Mouse (Mus musculus) embryonic facial prominence, embryonic 13.5 days (tissue): ENCODE measurements at regions not wholly inside any gene's neighbourhood (a gene's known extent, or its start where the extent isn't known, plus 50 kb on each side); places are given as distances from the start of the nearest gene placed in this dataset.

Experiments used
- ATAC-seq: fragments of 200-750 bp; cut with Nextera tagmentation; 2 replicates; pipeline ENCODE4 v1.8.0; 2017; ENCODE audit warnings: low read depth; ENCODE audit not compliant: insufficient number of reproducible peaks, insufficient read depth, low FRiP score, low TSS enrichment
- H3K27ac ChIP-seq: fragments of 300-500 bp; sonication (generic); 2 replicates; pipeline ENCODE4 v1.5.1; 2015; ENCODE audit warnings: moderate library complexity, mild to moderate bottlenecking, inconsistent platforms
- H3K27me3 ChIP-seq: fragments of 300-500 bp; sonication (generic); 2 replicates; pipeline ENCODE4 v1.6.1; 2015; ENCODE audit warnings: mild to moderate bottlenecking, inconsistent platforms
- H3K36me3 ChIP-seq: fragments of 300-500 bp; sonication (generic); 2 replicates; pipeline ENCODE4 v1.6.1; 2015; ENCODE audit warnings: mild to moderate bottlenecking, inconsistent platforms
- H3K4me1 ChIP-seq: fragments of 300-500 bp; sonication (generic); 2 replicates; pipeline ENCODE4 v1.6.1; 2015; ENCODE audit warnings: inconsistent platforms
- H3K4me2 ChIP-seq: fragments of 300-500 bp; sonication (generic); 2 replicates; pipeline ENCODE4 v1.6.1; 2015; ENCODE audit warnings: moderate library complexity, mild to moderate bottlenecking, inconsistent platforms
- H3K4me3 ChIP-seq: fragments of 300-500 bp; sonication (generic); 2 replicates; pipeline ENCODE4 v1.5.1; 2015; ENCODE audit warnings: mild to moderate bottlenecking, inconsistent platforms
- H3K9ac ChIP-seq: fragments of 300-500 bp; sonication (generic); 2 replicates; pipeline ENCODE4 v1.6.1; 2015; ENCODE audit warnings: mild to moderate bottlenecking, inconsistent platforms
- H3K9me3 ChIP-seq: fragments of 300-500 bp; sonication (generic); 2 replicates; pipeline ENCODE4 v1.6.1; 2016; ENCODE audit warnings: inconsistent platforms
- WGBS: fragments of 180-500 bp; shearing (Covaris S2); methylation state at CpG from one replicate; pipeline ENCODE4 v1.1.7; 2015; ENCODE audit warnings: mixed read lengths; 5-methylcytosine and 5-hydroxymethylcytosine counted together

DNA sequence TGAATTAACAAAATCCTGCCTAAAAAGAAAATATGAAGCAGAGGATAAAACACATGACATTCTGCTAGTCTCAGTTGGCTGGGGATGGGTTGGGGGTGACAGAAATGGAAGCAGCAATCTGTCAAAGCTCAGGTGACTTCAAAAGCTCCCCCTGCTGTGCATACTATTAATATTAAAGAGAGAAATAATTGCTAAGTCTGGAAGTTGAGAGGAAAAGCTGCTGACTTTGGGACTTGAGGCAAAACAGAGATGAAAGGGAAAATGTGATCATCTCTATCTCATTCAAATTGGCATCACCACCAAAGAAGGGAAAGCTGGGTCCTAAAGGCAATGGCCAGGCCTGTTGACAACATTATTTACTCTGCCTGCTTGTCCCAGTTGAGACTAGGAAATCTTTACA is 90.8 kb downstream of the Rpe65 start:
- Histone ChIP-seq H3K9ac (no peak overlapping the region), H3K27me3 (no peaks in the 10 kb centered on the region), H3K9me3 (no peaks in the 10 kb centered on the region), H3K27ac (no peak overlapping the region), H3K4me3 (no peak overlapping the region), H3K4me1 (no peaks in the 10 kb centered on the region), H3K4me2 (no peak overlapping the region), H3K36me3 (no peaks in the 10 kb centered on the region)
- ATAC-seq, result no peak

DNA sequence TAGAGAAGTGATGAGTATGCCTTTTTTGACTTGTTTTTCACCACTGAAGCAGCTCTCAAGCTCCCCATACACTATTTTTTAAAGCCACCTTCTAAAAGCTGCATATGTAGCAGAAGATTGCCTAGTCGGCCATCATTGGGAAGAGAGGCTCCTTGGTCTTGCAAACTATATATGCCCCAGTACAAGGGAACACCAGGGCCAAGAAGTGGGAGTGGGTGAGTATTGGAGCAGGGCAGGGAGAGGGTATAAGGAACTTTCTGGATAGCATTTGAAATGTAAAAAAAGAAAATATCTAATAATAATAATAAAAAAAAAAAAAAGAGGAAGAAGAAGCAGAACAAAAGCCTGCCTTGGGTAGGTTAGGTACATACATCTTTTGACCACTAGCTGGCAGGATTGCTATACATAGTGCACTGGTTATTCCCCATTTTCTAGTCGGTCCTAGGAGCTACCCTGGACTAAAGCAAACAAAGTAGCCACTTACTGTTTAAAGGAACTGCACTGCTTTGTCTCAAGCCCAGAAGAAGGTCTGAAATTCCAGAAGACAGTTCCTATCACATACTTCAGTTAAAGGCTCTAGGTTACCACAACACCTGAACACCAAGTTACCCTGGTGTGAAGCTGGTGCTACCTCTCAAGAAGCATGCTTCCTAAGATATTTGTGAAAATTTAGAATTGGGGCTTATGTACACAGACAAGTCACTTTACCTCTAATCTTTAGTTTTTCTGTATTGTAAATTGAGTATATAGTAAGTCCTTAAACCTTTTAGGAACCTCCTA is 114.9 kb upstream of the Wls start:
- no peak overlapping the region for H3K27ac ChIP-seq
- no peak for ATAC-seq

DNA sequence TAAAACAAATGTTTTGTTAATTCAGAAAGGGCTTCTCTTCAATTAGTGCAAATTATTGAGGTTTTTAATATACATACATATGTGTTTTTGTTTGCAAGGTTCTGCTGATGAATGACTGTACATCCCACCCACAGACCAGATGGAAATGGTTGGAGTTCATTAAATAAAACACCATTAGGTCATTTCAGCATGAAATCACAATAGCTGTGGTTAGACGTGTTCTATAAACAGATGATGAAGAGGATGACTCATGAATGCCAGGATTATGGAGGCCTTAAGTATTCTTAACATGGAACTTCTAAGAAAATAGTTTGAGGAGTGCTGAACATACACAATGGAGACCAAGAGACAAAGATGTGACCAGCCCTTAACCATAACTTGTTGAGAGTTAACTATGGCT is 107.3 kb upstream of the Wls start:
- Histone ChIP-seq H3K27ac (no peak overlapping the region), H3K9ac (no peak overlapping the region), H3K4me2 (no peak overlapping the region), H3K4me1 (no peaks in the 10 kb centered on the region), H3K36me3 (no peaks in the 10 kb centered on the region), H3K27me3 (no peaks in the 10 kb centered on the region), H3K9me3 (no peaks in the 10 kb centered on the region), H3K4me3 (no peak overlapping the region)
- ATAC-seq, result no peak
- 38% methylated on average over 1 of the region's 1 CpGs for WGBS

More for the DNA sequence above, 114.9 kb upstream of the Wls start:
- no peaks in the 10 kb centered on the region for H3K9me3 ChIP-seq
- H3K36me3 ChIP-seq, result no peaks in the 10 kb centered on the region
- no peaks in the 10 kb centered on the region for H3K4me1 ChIP-seq
- no peak overlapping the region for H3K4me3 ChIP-seq
- 36% methylated on average over 2 of the region's 2 CpGs for WGBS
- H3K4me2 ChIP-seq, result no peak overlapping the region
- no peak overlapping the region for H3K9ac ChIP-seq
- H3K27me3 ChIP-seq, result no peaks in the 10 kb centered on the region

DNA sequence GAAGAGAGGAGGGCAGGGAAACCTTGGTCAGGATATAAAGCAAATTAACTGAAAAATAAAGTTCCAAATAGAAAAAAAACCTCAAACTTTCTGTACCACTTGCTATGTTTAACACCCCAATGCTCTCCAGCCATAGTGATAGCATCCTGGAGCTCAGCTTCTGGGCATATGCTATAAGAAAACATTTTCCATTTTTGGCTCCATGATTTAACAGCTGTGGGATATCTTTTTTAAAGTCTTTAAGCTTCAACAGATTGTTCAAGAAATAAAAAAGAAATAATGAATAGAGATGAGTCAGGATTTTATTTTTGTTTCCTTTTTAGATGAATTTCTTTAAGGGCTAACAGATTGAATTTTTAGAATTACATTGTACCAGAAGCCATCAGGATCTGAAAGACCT is 106.3 kb upstream of the Wls start:
- no peak overlapping the region for H3K9ac ChIP-seq
- H3K4me2 ChIP-seq, result no peak overlapping the region
- no peaks in the 10 kb centered on the region for H3K27me3 ChIP-seq
- H3K27ac ChIP-seq, result no peak overlapping the region
- no peak overlapping the region for H3K4me3 ChIP-seq
- ATAC-seq, result no peak
- no peaks in the 10 kb centered on the region for H3K36me3 ChIP-seq
- H3K4me1 ChIP-seq, result no peaks in the 10 kb centered on the region
- H3K9me3 ChIP-seq, result no peaks in the 10 kb centered on the region

DNA sequence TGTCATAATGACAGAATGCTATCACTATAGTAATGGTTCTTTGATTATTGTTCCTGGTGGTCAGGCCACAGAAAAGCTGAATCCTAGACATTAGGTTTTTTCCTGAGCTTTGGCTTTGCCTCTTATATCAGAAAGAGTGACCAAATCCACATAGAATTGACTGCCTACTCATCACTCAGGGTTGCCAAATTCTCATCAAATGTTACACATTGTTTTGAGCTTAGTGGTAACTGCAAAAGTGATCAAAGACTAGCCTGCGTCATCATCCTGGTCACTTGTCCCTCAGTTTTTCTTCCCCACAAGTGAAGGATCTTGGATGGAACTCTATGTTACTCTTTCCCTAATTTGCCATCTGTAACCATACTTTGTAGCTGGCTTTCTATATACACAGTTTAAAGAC is 104.9 kb upstream of the Wls start:
- Histone ChIP-seq H3K4me2 (no peak overlapping the region), H3K9ac (no peak overlapping the region), H3K9me3 (no peaks in the 10 kb centered on the region), H3K36me3 (no peaks in the 10 kb centered on the region), H3K4me3 (no peak overlapping the region), H3K4me1 (no peaks in the 10 kb centered on the region), H3K27me3 (no peaks in the 10 kb centered on the region), H3K27ac (no peak overlapping the region)
- 91% methylated on average over 1 of the region's 1 CpGs for WGBS
- ATAC-seq, result no peak

DNA sequence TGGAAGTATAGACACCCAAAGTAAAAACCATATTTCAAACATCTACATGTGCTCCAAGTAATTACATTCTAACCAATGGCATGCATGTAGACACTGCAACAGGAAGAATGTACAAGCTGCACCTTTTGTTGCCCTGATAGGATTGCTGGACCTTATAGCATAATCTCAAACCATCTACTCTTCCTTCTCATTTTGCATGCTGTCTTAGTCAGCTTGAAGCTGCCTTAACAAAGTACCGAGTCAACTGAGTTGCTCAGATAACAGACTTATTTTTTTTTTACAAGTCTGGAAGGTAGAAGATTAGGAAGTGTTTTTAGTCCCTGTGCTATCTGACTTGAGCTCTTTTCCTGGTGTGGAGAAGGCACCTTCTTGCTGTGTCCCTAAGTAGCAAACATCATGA is 103.4 kb upstream of the Wls start:
- H3K9ac ChIP-seq, result no peak overlapping the region
- H3K4me1 ChIP-seq, result no peaks in the 10 kb centered on the region
- no peaks in the 10 kb centered on the region for H3K9me3 ChIP-seq
- no peak overlapping the region for H3K27ac ChIP-seq
- H3K4me3 ChIP-seq, result no peak overlapping the region
- WGBS, result 73% methylated on average over 1 of the region's 1 CpGs
- no peak for ATAC-seq
- H3K4me2 ChIP-seq, result no peak overlapping the region
- no peaks in the 10 kb centered on the region for H3K36me3 ChIP-seq
- H3K27me3 ChIP-seq, result no peaks in the 10 kb centered on the region

DNA sequence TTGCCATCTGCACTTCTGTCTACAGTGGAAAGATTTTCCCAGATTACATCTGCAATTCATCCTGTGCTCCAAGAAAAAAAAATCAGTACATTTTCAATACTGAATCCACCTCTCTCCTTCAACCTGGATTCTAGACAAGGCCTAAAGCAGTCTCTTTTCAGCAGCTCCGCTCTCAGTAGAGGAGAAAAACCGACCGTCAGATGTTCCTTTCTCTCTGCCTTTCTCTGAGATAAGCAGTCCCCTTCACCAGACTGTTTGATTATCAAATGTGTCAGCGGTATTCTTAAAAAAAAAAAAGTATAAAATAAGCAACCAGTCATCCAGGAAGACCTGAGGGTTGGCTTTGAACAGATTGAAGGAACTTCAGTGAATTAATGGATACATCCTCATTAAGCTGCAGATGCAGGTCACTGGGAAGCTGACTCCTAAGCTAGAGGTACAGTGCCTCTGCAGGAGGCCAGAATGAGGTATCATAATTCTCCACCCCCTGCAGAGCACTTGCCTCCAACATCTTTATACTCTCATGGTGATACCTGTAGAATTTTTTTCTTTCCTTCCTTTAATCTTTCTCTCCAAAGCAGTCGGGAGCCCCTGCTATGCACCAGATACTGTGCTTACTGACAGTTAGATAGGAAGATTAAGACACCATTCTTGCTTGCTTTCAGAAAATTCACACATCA is 98.7 kb upstream of the Wls start:
- Histone ChIP-seq H3K36me3 (no peaks in the 10 kb centered on the region), H3K9me3 (no peaks in the 10 kb centered on the region), H3K27ac (no peak overlapping the region), H3K4me1 (no peaks in the 10 kb centered on the region), H3K4me2 (no peak overlapping the region), H3K9ac (no peak overlapping the region), H3K27me3 (no peaks in the 10 kb centered on the region), H3K4me3 (no peak overlapping the region)
- 64% methylated on average over 5 of the region's 5 CpGs for WGBS
- no peak for ATAC-seq

DNA sequence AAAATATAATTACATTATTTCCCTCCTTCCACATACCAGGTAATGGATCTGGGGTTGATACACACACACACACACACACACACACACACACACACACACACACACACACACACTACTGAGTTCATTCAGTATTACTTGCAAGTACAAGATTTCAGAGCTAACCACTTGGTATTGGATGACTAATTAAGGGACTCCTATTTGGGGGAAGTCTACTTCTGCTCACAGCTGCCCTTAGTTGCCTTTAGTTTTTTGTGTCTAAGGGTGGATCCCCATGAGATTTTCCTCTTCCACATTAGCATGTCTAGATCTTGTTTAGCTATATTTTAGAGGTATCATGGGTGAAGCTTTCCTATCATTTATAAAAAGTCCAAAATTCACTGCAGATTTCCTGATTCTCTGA is 97.7 kb upstream of the Wls start:
- no peak for ATAC-seq
- H3K9me3 ChIP-seq, result no peaks in the 10 kb centered on the region
- H3K9ac ChIP-seq, result no peak overlapping the region
- no peaks in the 10 kb centered on the region for H3K27me3 ChIP-seq
- H3K36me3 ChIP-seq, result no peaks in the 10 kb centered on the region
- no peaks in the 10 kb centered on the region for H3K4me1 ChIP-seq
- H3K4me3 ChIP-seq, result no peak overlapping the region
- no peak overlapping the region for H3K4me2 ChIP-seq
- H3K27ac ChIP-seq, result no peak overlapping the region

DNA sequence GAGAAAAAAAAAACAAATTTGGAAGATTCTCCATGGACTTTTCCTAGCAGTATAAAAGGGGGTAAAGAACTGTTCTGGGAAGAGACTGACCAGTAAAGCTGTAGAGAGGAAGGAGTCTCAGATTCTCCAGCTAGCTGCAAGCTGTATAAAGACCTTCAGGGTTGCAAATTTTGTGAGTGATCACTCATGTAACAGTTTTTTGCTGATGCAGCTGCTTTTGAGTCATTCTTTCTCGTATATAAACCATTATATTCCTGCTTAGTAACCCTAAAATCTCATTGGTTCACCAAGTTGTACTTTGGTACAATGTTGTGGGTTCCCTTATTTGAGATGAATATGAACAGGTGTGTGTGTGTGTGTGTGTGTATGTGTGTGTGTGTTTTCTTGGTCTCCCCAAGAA is 79.7 kb upstream of the Wls start:
- Histone ChIP-seq H3K4me2 (no peak overlapping the region), H3K9ac (no peak overlapping the region), H3K36me3 (no peaks in the 10 kb centered on the region), H3K4me1 (no peaks in the 10 kb centered on the region), H3K9me3 (no peaks in the 10 kb centered on the region), H3K27ac (no peak overlapping the region), H3K27me3 (no peaks in the 10 kb centered on the region), H3K4me3 (no peak overlapping the region)
- 52% methylated on average over 1 of the region's 1 CpGs for WGBS
- ATAC-seq, result no peak

DNA sequence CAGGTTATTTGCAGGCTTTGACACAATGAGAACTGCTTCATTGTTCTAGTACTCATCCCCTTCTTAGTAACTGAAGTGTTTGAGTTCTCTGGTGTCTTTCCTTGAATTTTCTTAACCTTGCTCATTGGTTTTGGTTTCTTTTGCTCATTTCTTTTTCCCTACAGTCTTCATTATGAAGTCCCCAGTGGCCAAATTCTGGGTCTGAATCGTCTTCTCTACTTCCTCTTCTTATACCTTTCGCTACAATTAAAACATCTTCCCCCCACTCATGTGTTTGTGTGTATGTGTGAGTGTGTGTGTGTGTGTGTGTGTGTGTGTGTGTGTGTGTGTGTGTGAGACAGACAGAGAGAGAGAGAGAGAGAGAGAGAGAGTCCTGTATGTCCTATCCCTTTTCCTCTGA is 79.2 kb upstream of the Wls start:
- WGBS, result 78% methylated on average over 2 of the region's 2 CpGs
- Histone ChIP-seq H3K9me3 (no peaks in the 10 kb centered on the region), H3K4me2 (no peak overlapping the region), H3K27ac (no peak overlapping the region), H3K4me1 (no peaks in the 10 kb centered on the region), H3K36me3 (no peaks in the 10 kb centered on the region), H3K4me3 (no peak overlapping the region), H3K9ac (no peak overlapping the region), H3K27me3 (no peaks in the 10 kb centered on the region)
- ATAC-seq, result no peak

DNA sequence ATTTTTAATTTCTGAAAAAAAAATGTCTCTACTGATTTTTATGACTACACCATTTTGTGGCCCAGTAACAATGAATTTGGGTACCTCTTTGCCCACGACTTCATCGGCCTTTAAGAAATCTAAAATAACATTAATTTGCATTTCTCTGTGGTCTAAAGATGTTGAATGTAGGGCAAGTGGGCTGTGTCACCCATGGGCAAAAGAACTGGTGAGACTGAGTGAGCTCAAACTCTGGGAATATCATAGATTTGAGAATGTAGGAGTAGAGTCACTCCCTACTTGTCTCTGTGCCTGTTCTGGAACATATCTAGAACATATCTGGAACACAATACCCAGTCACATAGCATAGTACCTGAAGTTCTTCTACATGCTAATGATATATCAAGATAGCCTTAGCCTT is 78.5 kb upstream of the Wls start:
- Histone ChIP-seq H3K9ac (no peak overlapping the region), H3K4me2 (no peak overlapping the region), H3K4me3 (no peak overlapping the region), H3K27me3 (no peaks in the 10 kb centered on the region), H3K36me3 (no peaks in the 10 kb centered on the region), H3K9me3 (no peaks in the 10 kb centered on the region), H3K27ac (no peak overlapping the region), H3K4me1 (no peaks in the 10 kb centered on the region)
- no peak for ATAC-seq
- WGBS, result 83% methylated on average over 2 of the region's 2 CpGs

DNA sequence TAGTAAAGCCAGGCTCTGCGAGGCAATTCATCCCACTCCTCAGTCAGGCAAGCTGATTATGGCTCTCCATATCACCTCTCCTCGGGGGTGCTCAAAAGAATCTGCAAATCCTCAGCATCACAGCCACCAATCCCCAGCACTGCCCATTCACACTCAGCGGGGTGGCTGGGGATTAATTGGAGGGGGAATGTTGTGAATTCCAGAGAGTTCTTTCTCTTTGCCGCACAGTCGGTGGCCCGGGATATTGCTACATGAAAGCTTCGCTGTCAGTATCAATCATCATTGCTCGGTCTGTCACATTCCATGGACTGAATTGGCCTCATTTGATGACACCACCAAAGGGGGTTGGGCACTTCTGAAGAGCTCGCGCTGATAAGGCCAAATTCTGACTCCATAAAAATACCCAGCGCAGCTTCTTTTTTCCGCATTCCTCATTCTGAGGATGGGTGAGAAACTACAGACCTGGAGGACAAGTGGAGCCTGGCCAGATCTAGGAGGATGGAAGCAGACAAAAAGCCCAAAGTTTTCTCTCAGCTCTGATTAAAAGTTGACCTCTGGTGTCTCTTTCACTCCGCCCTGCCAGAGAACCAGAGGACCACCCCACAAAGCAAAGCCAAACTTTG is 57.1 kb upstream of the Wls start:
- no peaks in the 10 kb centered on the region for H3K27me3 ChIP-seq
- H3K27ac ChIP-seq, result no peak overlapping the region
- ATAC-seq, result no peak
- no peaks in the 10 kb centered on the region for H3K36me3 ChIP-seq
- H3K4me2 ChIP-seq, result 0 out of 2 replicates have a peak overlapping the region, but pooled peaks have one; percentile 14
- no peaks in the 10 kb centered on the region for H3K4me1 ChIP-seq
- H3K4me3 ChIP-seq, result no peak overlapping the region
- no peak overlapping the region for H3K9ac ChIP-seq
- no peaks in the 10 kb centered on the region for H3K9me3 ChIP-seq
- 10% methylated on average over 13 of the region's 13 CpGs for WGBS
